Mouse (Mus musculus) intestine, postnatal 0 days (tissue): ENCODE results near the gene Ncoa3. TPM values are rescaled to one million over a fixed set of nuclear protein-coding genes. Genes with fewer than 3 reads are reported as not detected.

Experiments
- ATAC-seq: fragments of 200-750 bp; cut with Nextera tagmentation; 2 replicates; pipeline ENCODE4 v1.8.0; 2017; ENCODE audit warnings: mild to moderate bottlenecking, moderate TSS enrichment, moderate library complexity
- H3K27ac ChIP-seq: fragments of 300-500 bp; sonication (generic); 2 replicates; pipeline ENCODE4 v1.5.1; 2014; ENCODE audit warnings: mild to moderate bottlenecking, low read depth, low read length, moderate library complexity
- H3K27me3 ChIP-seq: fragments of 300-500 bp; sonication (generic); replicated peaks from 2 replicates; pipeline ENCODE4 v1.6.1; 2014; ENCODE audit warnings: low read length, mixed read lengths; ENCODE audit not compliant: control insufficient read depth, insufficient read depth
- H3K36me3 ChIP-seq: fragments of 300-500 bp; sonication (generic); 2 replicates; pipeline ENCODE4 v1.6.1; 2014; ENCODE audit warnings: mild to moderate bottlenecking, moderate library complexity; ENCODE audit not compliant: control insufficient read depth, insufficient read depth
- H3K4me1 ChIP-seq: fragments of 300-500 bp; sonication (generic); replicated peaks from 2 replicates; pipeline ENCODE4 v1.6.1; 2014; ENCODE audit warnings: antibody characterized with exemption, low read length, mixed read lengths; ENCODE audit not compliant: control insufficient read depth, insufficient read depth
- H3K4me2 ChIP-seq: fragments of 300-500 bp; sonication (generic); replicated peaks from 2 replicates; pipeline ENCODE4 v1.6.1; 2014; ENCODE audit warnings: low read depth, mild to moderate bottlenecking, moderate library complexity
- H3K4me3 ChIP-seq: fragments of 300-500 bp; sonication (generic); 2 replicates; pipeline ENCODE4 v1.5.1; 2014; ENCODE audit warnings: low read depth, low read length
- H3K9ac ChIP-seq: fragments of 300-500 bp; sonication (generic); 2 replicates; pipeline ENCODE4 v1.6.1; 2014; ENCODE audit warnings: mild to moderate bottlenecking, low read depth, low read length
- H3K9me3 ChIP-seq: fragments of 300-500 bp; sonication (generic); 2 replicates; pipeline ENCODE4 v1.6.1; 2016; ENCODE audit warnings: mixed run types; ENCODE audit not compliant: control insufficient read depth
- CTCF ChIP-seq: sonication (generic); IDR thresholded peaks from 2 replicates; pipeline ENCODE4 v1.5.1; 2016; ENCODE audit warnings: low read depth, mild to moderate bottlenecking, control low read depth, antibody characterized with exemption, moderate library complexity
- WGBS: fragments of 180-500 bp; shearing (Covaris S2); extraction: QIAGEN DNeasy Blood & Tissue Kit; methylation state at CpG from one replicate; pipeline ENCODE4 v1.1.7; 2014; 5-methylcytosine and 5-hydroxymethylcytosine counted together
- polyA plus RNA-seq: library from polyadenylated mRNA; unstranded; fragments of >200 nt; fragmentation: Nextera tagmentation; extraction: Ambion mirVana; gene quantifications from 2 replicates; pipeline ENCODE4 v1.2.1, GENCODE M21; 2015

Gene Ncoa3
- polyA plus RNA-seq, 1 experiment from 2014 or later, result 4.7 TPM

- WGBS, result 25% methylated on average over 8 of the region's 8 CpGs
- ATAC-seq, result 0 out of 2 replicates have a peak, but pooled peaks have one; percentile 31
- H3K4me3 ChIP-seq, result no peak overlapping the region
- H3K27ac ChIP-seq, result no peak overlapping the region
- H3K4me1 ChIP-seq, result no peaks in the 10 kb centered on the region
- TF ChIP-seq CTCF, result no peak
- no peaks in the 10 kb centered on the region for H3K36me3 ChIP-seq
- H3K9me3 ChIP-seq, result no peaks in the 10 kb centered on the region
- H3K9ac ChIP-seq, result no peak overlapping the region
- peak overlapping the region; percentile 25; the same call in 1 of the 2 replicates for H3K4me2 ChIP-seq
- no peaks in the 10 kb centered on the region for H3K27me3 ChIP-seq
Measured at GRCm38 (mm10) chr2:165969391-165969790, 23.0 kb upstream of the Ncoa3 start.

DNA sequence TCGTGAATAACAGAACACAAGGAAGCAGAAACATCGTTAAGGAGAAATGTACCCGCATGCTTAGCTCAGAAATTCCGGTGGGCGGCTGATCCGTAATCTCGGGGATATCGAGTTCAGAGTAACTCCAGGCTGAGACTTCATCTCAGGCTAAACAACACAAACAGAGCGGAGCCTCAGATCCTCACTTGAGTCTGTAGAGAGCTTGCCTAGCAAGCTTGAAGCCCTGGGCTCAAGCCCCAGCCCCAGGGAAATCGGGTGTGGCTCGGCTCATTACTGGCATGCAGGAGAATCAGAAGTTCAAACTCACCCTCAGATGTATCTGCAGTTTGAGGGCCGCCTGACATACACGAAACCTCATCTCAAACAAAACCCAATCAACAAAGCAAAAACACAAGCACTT lies 22.5 kb upstream of the Ncoa3 start:
- H3K4me3 ChIP-seq, result no peak overlapping the region
- no peak for ATAC-seq
- no peaks in the 10 kb centered on the region for H3K9me3 ChIP-seq
- no peak overlapping the region for H3K9ac ChIP-seq
- no peak for TF ChIP-seq CTCF
- 83% methylated on average over 13 of the region's 13 CpGs for WGBS
- no peaks in the 10 kb centered on the region for H3K4me1 ChIP-seq
- no peaks in the 10 kb centered on the region for H3K27me3 ChIP-seq
- no peak overlapping the region for H3K4me2 ChIP-seq
- H3K36me3 ChIP-seq, result no peaks in the 10 kb centered on the region
- no peak overlapping the region for H3K27ac ChIP-seq

DNA sequence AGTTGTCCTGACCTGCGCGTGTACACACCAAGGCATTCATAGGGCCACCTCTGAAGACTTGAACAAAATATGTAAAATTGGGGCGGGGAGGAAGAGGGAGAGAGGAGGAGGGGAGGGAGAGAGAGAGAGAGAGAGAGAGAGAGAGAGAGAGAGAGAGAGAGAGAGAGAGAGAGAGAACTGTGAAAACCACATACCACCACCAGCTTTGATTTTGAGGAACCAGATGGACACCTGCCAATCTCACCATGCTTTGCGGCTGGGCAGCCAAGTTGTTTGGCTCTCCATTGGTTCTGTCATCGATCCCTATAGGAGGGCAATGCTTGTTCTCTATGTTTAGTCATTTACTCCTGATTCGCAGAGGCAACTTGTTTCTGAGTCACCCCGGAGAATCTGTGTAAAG lies 21.7 kb upstream of the Ncoa3 start:
- Histone ChIP-seq H3K27me3 (no peaks in the 10 kb centered on the region), H3K4me3 (no peak overlapping the region), H3K9ac (no peak overlapping the region), H3K4me2 (no peak overlapping the region), H3K9me3 (no peaks in the 10 kb centered on the region), H3K4me1 (no peaks in the 10 kb centered on the region), H3K36me3 (no peaks in the 10 kb centered on the region), H3K27ac (no peak overlapping the region)
- no peak for TF ChIP-seq CTCF
- no peak for ATAC-seq
- WGBS, result 91% methylated on average over 7 of the region's 7 CpGs

GRCm38 (mm10) chr2:165974383-165974782 lies 18.1 kb upstream of the Ncoa3 start:
- no peak for ATAC-seq
- no peaks in the 10 kb centered on the region for H3K9me3 ChIP-seq
- 0 out of 2 replicates have a peak, but pooled peaks cover 3% of the 10 kb centered on the region for H3K4me1 ChIP-seq
- H3K4me3 ChIP-seq, result no peak overlapping the region
- H3K27ac ChIP-seq, result no peak overlapping the region
- no peaks in the 10 kb centered on the region for H3K27me3 ChIP-seq
- no peak overlapping the region for H3K9ac ChIP-seq
- no peaks in the 10 kb centered on the region for H3K36me3 ChIP-seq
- H3K4me2 ChIP-seq, result no peak overlapping the region
- 67% methylated on average over 1 of the region's 1 CpGs for WGBS
- no peak for TF ChIP-seq CTCF

GRCm38 (mm10) chr2:165976186-165976585 lies 16.2 kb upstream of the Ncoa3 start:
- no peaks in the 10 kb centered on the region for H3K27me3 ChIP-seq
- no peaks in the 10 kb centered on the region for H3K9me3 ChIP-seq
- no peak overlapping the region for H3K4me2 ChIP-seq
- H3K36me3 ChIP-seq, result no peaks in the 10 kb centered on the region
- 72% methylated on average over 3 of the region's 3 CpGs for WGBS
- TF ChIP-seq CTCF, result no peak
- no peak for ATAC-seq
- H3K9ac ChIP-seq, result no peak overlapping the region
- H3K4me1 ChIP-seq, result 0 out of 2 replicates have a peak, but pooled peaks cover 3% of the 10 kb centered on the region
- no peak overlapping the region for H3K4me3 ChIP-seq
- H3K27ac ChIP-seq, result no peak overlapping the region

DNA sequence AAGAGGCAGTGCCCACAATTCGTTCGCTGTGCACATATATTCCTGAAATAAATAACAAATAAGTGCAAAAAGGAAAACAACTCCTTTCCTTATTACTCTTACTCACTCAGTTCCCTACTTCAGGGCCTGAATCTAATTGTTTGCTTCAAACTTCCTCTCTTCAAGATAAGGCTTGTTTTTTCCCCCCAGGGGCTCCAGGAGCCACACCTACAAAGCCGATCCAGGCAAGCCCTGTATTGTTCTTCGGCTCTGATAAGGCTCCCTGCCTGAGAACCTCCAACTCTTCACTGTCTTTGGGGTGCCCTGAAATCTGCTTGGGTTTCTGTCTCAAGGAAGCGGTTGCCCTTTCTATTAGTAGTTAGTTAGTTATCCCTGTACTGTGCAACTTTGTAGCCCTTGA lies 15.6 kb upstream of the Ncoa3 start:
- Histone ChIP-seq H3K27ac (no peak overlapping the region), H3K4me1 (0 out of 2 replicates have a peak, but pooled peaks cover 3% of the 10 kb centered on the region), H3K4me3 (no peak overlapping the region), H3K36me3 (no peaks in the 10 kb centered on the region), H3K4me2 (no peak overlapping the region), H3K27me3 (no peaks in the 10 kb centered on the region), H3K9me3 (no peaks in the 10 kb centered on the region), H3K9ac (no peak overlapping the region)
- no peak for TF ChIP-seq CTCF
- ATAC-seq, result no peak
- WGBS, result 38% methylated on average over 5 of the region's 5 CpGs

DNA sequence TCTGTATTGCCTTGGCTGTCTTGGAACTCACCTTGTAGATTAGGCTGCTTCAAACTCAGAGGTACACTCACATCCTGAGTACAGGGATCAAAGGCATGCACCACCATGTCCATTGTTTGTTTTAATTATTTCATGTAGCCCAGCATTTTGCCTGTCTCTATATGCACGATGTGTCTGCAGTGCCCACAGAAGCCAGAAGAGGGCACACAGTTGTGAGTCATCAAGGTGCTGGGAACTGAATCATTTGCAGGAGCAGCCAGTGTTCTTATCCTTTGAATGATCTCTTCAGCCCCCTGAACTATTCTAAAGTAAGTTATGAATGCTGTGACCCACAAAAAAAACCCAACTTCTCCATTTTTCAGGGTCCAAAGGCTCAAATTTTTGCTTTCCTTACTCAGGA lies 14.3 kb upstream of the Ncoa3 start:
- Histone ChIP-seq H3K4me3 (no peak overlapping the region), H3K27me3 (no peaks in the 10 kb centered on the region), H3K4me1 (peaks cover 3% of the 10 kb centered on the region; the same call in 1 of the 2 replicates), H3K9ac (no peak overlapping the region), H3K4me2 (no peak overlapping the region), H3K27ac (no peak overlapping the region), H3K36me3 (no peaks in the 10 kb centered on the region), H3K9me3 (no peaks in the 10 kb centered on the region)
- WGBS, result 93% methylated on average over 1 of the region's 1 CpGs
- no peak for ATAC-seq
- TF ChIP-seq CTCF, result peak; percentile 40
